Mouse (Mus musculus) heart, embryonic 14.5 days (tissue): ENCODE results near the gene Tmem184b. TPM values are rescaled to one million over a fixed set of nuclear protein-coding genes. Genes with fewer than 3 reads are reported as not detected.

Experiments
- ATAC-seq: fragments of 200-750 bp; cut with Nextera tagmentation; 2 replicates; pipeline ENCODE4 v1.8.0; 2017; ENCODE audit warnings: low read depth, moderate TSS enrichment; ENCODE audit not compliant: insufficient number of reproducible peaks, insufficient read depth, low FRiP score
- H3K27ac ChIP-seq, 2 experiments: fragments of 200-500 bp in 1 of 2; fragments of 300-500 bp in 1 of 2; sonication (generic) in 1 of 2; replicated peaks in 1 of 2; 2 replicates each; pipeline ENCODE4 v1.5.1; 2012 to 2014; ENCODE audit warnings: low read depth in 2 of 2, low read length in 2 of 2, control low read depth in 1 of 2, mild to moderate bottlenecking in 1 of 2, mixed read lengths in 1 of 2; ENCODE audit not compliant: control insufficient read depth in 1 of 2, insufficient read depth in 1 of 2
- H3K27me3 ChIP-seq: fragments of 300-500 bp; sonication (generic); 2 replicates; pipeline ENCODE4 v1.6.1; 2014; ENCODE audit warnings: mild to moderate bottlenecking, low read length, control low read depth; ENCODE audit not compliant: control insufficient read depth, insufficient read depth
- H3K36me3 ChIP-seq: fragments of 300-500 bp; sonication (generic); 2 replicates; pipeline ENCODE4 v1.6.1; 2014; ENCODE audit warnings: mild to moderate bottlenecking, control low read depth, low read length, mixed read lengths; ENCODE audit not compliant: control insufficient read depth, insufficient read depth
- H3K4me1 ChIP-seq, 2 experiments: fragments of 200-500 bp in 1 of 2; fragments of 300-500 bp in 1 of 2; sonication (generic) in 1 of 2; 2 replicates each; pipeline ENCODE4 v1.6.1; 2012 to 2014; ENCODE audit warnings: low read length in 2 of 2, control low read depth in 1 of 2, mixed read lengths in 1 of 2; ENCODE audit not compliant: control insufficient read depth in 2 of 2, insufficient read depth in 2 of 2
- H3K4me2 ChIP-seq: fragments of 300-500 bp; sonication (generic); 2 replicates; pipeline ENCODE4 v1.6.1; 2014; ENCODE audit warnings: mild to moderate bottlenecking, low read length
- H3K4me3 ChIP-seq, 2 experiments: fragments of 200-500 bp in 1 of 2; fragments of 300-500 bp in 1 of 2; sonication (generic) in 1 of 2; 2 replicates each; pipeline ENCODE4 v1.5.1; 2012 to 2014; ENCODE audit warnings: low read length in 2 of 2, mild to moderate bottlenecking in 2 of 2, control low read depth in 1 of 2, low read depth in 1 of 2, moderate library complexity in 1 of 2; ENCODE audit not compliant: control insufficient read depth in 1 of 2, insufficient read depth in 1 of 2
- H3K9ac ChIP-seq: fragments of 300-500 bp; sonication (generic); 2 replicates; pipeline ENCODE4 v1.6.1; 2014; ENCODE audit warnings: mild to moderate bottlenecking, low read length
- H3K9me3 ChIP-seq: fragments of 300-500 bp; sonication (generic); 2 replicates; pipeline ENCODE4 v1.6.1; 2016; ENCODE audit warnings: low read length, control low read depth; ENCODE audit not compliant: control insufficient read depth
- WGBS: fragments of 180-500 bp; shearing (Covaris S2); extraction: QIAGEN DNeasy Blood & Tissue Kit; methylation state at CpG from one replicate; pipeline ENCODE4 v1.1.7; 2014; 5-methylcytosine and 5-hydroxymethylcytosine counted together
- polyA plus RNA-seq: library from polyadenylated mRNA; unstranded; fragments of >200 nt; fragmentation: Nextera tagmentation; extraction: Ambion mirVana; gene quantifications from 2 replicates; pipeline ENCODE4 v1.2.1, GENCODE M21; 2014

Gene Tmem184b
- polyA plus RNA-seq, 1 experiment from 2014 or later: 60.6 TPM

GRCm38 (mm10) chr15:79378608-79379007 lies 24.8 kb downstream of the Tmem184b start:
- Histone ChIP-seq H3K36me3 (peaks cover 52% of the 10 kb centered on the region), H3K9me3 (no peaks in the 10 kb centered on the region), H3K27me3 (no peaks in the 10 kb centered on the region), H3K4me3 (no peak overlapping the region), H3K9ac (no peak overlapping the region; the same call in 1 of the 2 replicates), H3K27ac (no peak overlapping the region), H3K4me2 (no peak overlapping the region), H3K4me1 (peaks cover 20 to 41% of the 10 kb centered on the region in 2 experiments)
- WGBS: 95% methylated on average over 10 of the region's 10 CpGs
- ATAC-seq: no peak

GRCm38 (mm10) chr15:79377681-79378080 lies 25.7 kb downstream of the Tmem184b start:
- no peaks in the 10 kb centered on the region for H3K27me3 ChIP-seq
- 73% methylated on average over 6 of the region's 6 CpGs for WGBS
- no peak overlapping the region for H3K9ac ChIP-seq
- no peak overlapping the region for H3K4me3 ChIP-seq
- H3K36me3 ChIP-seq: peaks cover 56% of the 10 kb centered on the region
- peaks cover 20 to 41% of the 10 kb centered on the region in 2 experiments for H3K4me1 ChIP-seq
- H3K4me2 ChIP-seq: no peak overlapping the region
- peak overlapping the region; percentile 5 to 39; a peak in 2 of 4 replicates for H3K27ac ChIP-seq
- ATAC-seq: no peak
- H3K9me3 ChIP-seq: no peaks in the 10 kb centered on the region

- Histone ChIP-seq H3K4me3 (no peak overlapping the region), H3K4me2 (no peak overlapping the region), H3K27me3 (no peaks in the 10 kb centered on the region), H3K4me1 (peaks cover 5 to 20% of the 10 kb centered on the region in 2 experiments), H3K27ac (no peak overlapping the region), H3K9me3 (no peaks in the 10 kb centered on the region), H3K36me3 (peaks cover 83% of the 10 kb centered on the region), H3K9ac (no peak overlapping the region)
- WGBS: 50% methylated on average over 3 of the region's 3 CpGs
- ATAC-seq: no peak
Measured at GRCm38 (mm10) chr15:79374760-79375159, 28.6 kb downstream of the Tmem184b start.

GRCm38 (mm10) chr15:79370281-79370843 lies 33.0 kb downstream of the Tmem184b start:
- peaks cover 12 to 22% of the 10 kb centered on the region in 2 experiments for H3K4me1 ChIP-seq
- no peaks in the 10 kb centered on the region for H3K27me3 ChIP-seq
- ATAC-seq: no peak
- no peak overlapping the region for H3K4me3 ChIP-seq
- WGBS: 71% methylated on average over 7 of the region's 7 CpGs
- no peaks in the 10 kb centered on the region for H3K9me3 ChIP-seq
- peak overlapping the region; percentile 27; the same call in 1 of the 2 replicates for H3K9ac ChIP-seq
- no peak overlapping the region for H3K4me2 ChIP-seq
- H3K27ac ChIP-seq: no peak overlapping the region
- H3K36me3 ChIP-seq: peaks cover 93% of the 10 kb centered on the region

- Histone ChIP-seq H3K4me1 (peaks cover 12 to 22% of the 10 kb centered on the region in 2 experiments), H3K27me3 (no peaks in the 10 kb centered on the region), H3K36me3 (peaks cover 95% of the 10 kb centered on the region), H3K9ac (0 out of 2 replicates have a peak overlapping the region, but pooled peaks have one; percentile 27), H3K4me3 (no peak overlapping the region), H3K9me3 (no peaks in the 10 kb centered on the region), H3K4me2 (no peak overlapping the region), H3K27ac (peak overlapping the region in 1 of 2 experiments; percentile 75; a peak in 2 of 4 replicates)
- 73% methylated on average over 15 of the region's 15 CpGs for WGBS
- no peak for ATAC-seq
Measured at GRCm38 (mm10) chr15:79369452-79370280, 33.7 kb downstream of the Tmem184b start.

GRCm38 (mm10) chr15:79368861-79369440 lies 34.4 kb downstream of the Tmem184b start:
- no peak for ATAC-seq
- H3K4me1 ChIP-seq: peaks cover 17 to 25% of the 10 kb centered on the region in 2 experiments
- peak overlapping the region; percentile 75 to 79 for H3K27ac ChIP-seq
- H3K27me3 ChIP-seq: no peaks in the 10 kb centered on the region
- no peaks in the 10 kb centered on the region for H3K9me3 ChIP-seq
- H3K4me3 ChIP-seq: no peak overlapping the region
- H3K4me2 ChIP-seq: peak overlapping the region; percentile 4; the same call in 1 of the 2 replicates
- peak overlapping the region; percentile 46 for H3K9ac ChIP-seq
- peaks cover 95% of the 10 kb centered on the region for H3K36me3 ChIP-seq
- 72% methylated on average over 8 of the region's 8 CpGs for WGBS

GRCm38 (mm10) chr15:79368313-79368811 lies 35.0 kb downstream of the Tmem184b start:
- Histone ChIP-seq H3K4me2 (peak overlapping the region; percentile 4; the same call in 1 of the 2 replicates), H3K36me3 (peaks cover 95% of the 10 kb centered on the region), H3K9ac (peak overlapping the region; percentile 46), H3K27ac (peak overlapping the region; percentile 75 to 79), H3K27me3 (no peaks in the 10 kb centered on the region), H3K4me1 (peaks cover 17 to 25% of the 10 kb centered on the region in 2 experiments), H3K9me3 (no peaks in the 10 kb centered on the region), H3K4me3 (no peak overlapping the region)
- WGBS: 48% methylated on average over 14 of the region's 14 CpGs
- peak; percentile 28 for ATAC-seq
